Mouse (Mus musculus) liver, postnatal 0 days (tissue): ENCODE results near the gene 1700025C18Rik. TPM values are rescaled to one million over a fixed set of nuclear protein-coding genes. Genes with fewer than 3 reads are reported as not detected.

ENCODE experiments used
- ATAC-seq: fragments of 200-750 bp; cut with Nextera tagmentation; 2 replicates; pipeline ENCODE4 v1.8.0; 2017; ENCODE audit warnings: mild to moderate bottlenecking, moderate library complexity
- DNase-seq: peaks from one replicate; pipeline ENCODE4 v3.0.0-alpha.2; 2016
- H3K27ac ChIP-seq: fragments of 300-500 bp; sonication (generic); 2 replicates; pipeline ENCODE4 v1.5.1; 2014; ENCODE audit warnings: antibody characterized with exemption, moderate library complexity, mild to moderate bottlenecking, low read depth
- H3K27me3 ChIP-seq: fragments of 300-500 bp; sonication (generic); 2 replicates; pipeline ENCODE4 v1.6.1; 2014; ENCODE audit warnings: low read length, control low read depth, mixed read lengths; ENCODE audit not compliant: insufficient read depth
- H3K36me3 ChIP-seq: fragments of 300-500 bp; sonication (generic); replicated peaks from 2 replicates; pipeline ENCODE4 v1.6.1; 2014; ENCODE audit warnings: mild to moderate bottlenecking, control low read depth, low read length, moderate library complexity, mixed read lengths; ENCODE audit not compliant: insufficient read depth
- H3K4me1 ChIP-seq: fragments of 300-500 bp; sonication (generic); 2 replicates; pipeline ENCODE4 v1.6.1; 2014; ENCODE audit warnings: antibody characterized with exemption, mild to moderate bottlenecking, control low read depth; ENCODE audit not compliant: insufficient read depth
- H3K4me2 ChIP-seq: fragments of 300-500 bp; sonication (generic); 2 replicates; pipeline ENCODE4 v1.6.1; 2014; ENCODE audit warnings: low read depth, mild to moderate bottlenecking, low read length, moderate library complexity, mixed read lengths
- H3K4me3 ChIP-seq: fragments of 300-500 bp; sonication (generic); 2 replicates; pipeline ENCODE4 v1.5.1; 2014; ENCODE audit warnings: low read depth, low read length
- H3K9ac ChIP-seq: fragments of 300-500 bp; sonication (generic); replicated peaks from 2 replicates; pipeline ENCODE4 v1.6.1; 2014; ENCODE audit warnings: mild to moderate bottlenecking, moderate library complexity
- H3K9me3 ChIP-seq: fragments of 300-500 bp; sonication (generic); 2 replicates; pipeline ENCODE4 v1.6.1; 2016; ENCODE audit warnings: mild to moderate bottlenecking, control low read depth, low read length, mixed read lengths
- CTCF ChIP-seq: sonication (generic); IDR thresholded peaks from 2 replicates; pipeline ENCODE4 v1.5.1; 2016; ENCODE audit warnings: antibody characterized with exemption, low read depth
- EP300 ChIP-seq: IDR thresholded peaks from 2 replicates; pipeline ENCODE4 v1.6.1; 2016; ENCODE audit warnings: antibody characterized with exemption, low read depth, mild to moderate bottlenecking
- WGBS: fragments of 180-500 bp; shearing (Covaris S2); extraction: QIAGEN DNeasy Blood & Tissue Kit; methylation state at CpG from one replicate; pipeline ENCODE4 v1.1.7; 2014; ENCODE audit not compliant: insufficient replicate concordance; 5-methylcytosine and 5-hydroxymethylcytosine counted together
- polyA plus RNA-seq: library from polyadenylated mRNA; unstranded; fragments of >200 nt; fragmentation: Nextera tagmentation; extraction: Ambion mirVana; gene quantifications from 2 replicates; pipeline ENCODE4 v1.2.1, GENCODE M21; 2015

1700025C18Rik gene
- polyA plus RNA-seq, 1 experiment from 2014 or later, result not detected

- H3K4me3 ChIP-seq, result no peak overlapping the region
- 48% methylated on average over 4 of the region's 4 CpGs for WGBS
- DNase-seq (no peak), ATAC-seq (no peak)
- no peak overlapping the region for H3K9ac ChIP-seq
- TF ChIP-seq CTCF (no peak), EP300 (no peak)
- no peaks in the 10 kb centered on the region for H3K27me3 ChIP-seq
- no peaks in the 10 kb centered on the region for H3K36me3 ChIP-seq
- H3K9me3 ChIP-seq, result no peaks in the 10 kb centered on the region
- peaks cover 20% of the 10 kb centered on the region for H3K4me1 ChIP-seq
- H3K4me2 ChIP-seq, result no peak overlapping the region
- no peak overlapping the region for H3K27ac ChIP-seq
These were observed 53.1 kb downstream of the 1700025C18Rik start for GRCm38 (mm10) chr2:165037415-165037814.

GRCm38 (mm10) chr2:165035058-165035431 is 55.5 kb downstream of the 1700025C18Rik start:
- Histone ChIP-seq H3K36me3 (no peaks in the 10 kb centered on the region), H3K9me3 (no peaks in the 10 kb centered on the region), H3K4me1 (peaks cover 14% of the 10 kb centered on the region), H3K27me3 (no peaks in the 10 kb centered on the region), H3K4me2 (peak overlapping the region; percentile 80), H3K9ac (peak overlapping the region; percentile 87; the same call in 1 of the 2 replicates), H3K27ac (no peak overlapping the region), H3K4me3 (peak overlapping the region; percentile 71)
- WGBS, result 52% methylated on average over 5 of the region's 5 CpGs
- no peak for ATAC-seq
- no peak for DNase-seq
- TF ChIP-seq EP300, result no peak
- no peak for TF ChIP-seq CTCF

GRCm38 (mm10) chr2:165034131-165035057 is 56.2 kb downstream of the 1700025C18Rik start, which contains the start of gene Ncoa5:
Gene Ncoa5 (minus strand): TSS chr2:165034867.
- H3K4me2 ChIP-seq, result peak within 1 kb of the TSS; percentile 80
- peak within 1 kb of the TSS; percentile 87 for H3K9ac ChIP-seq
- H3K4me1 ChIP-seq, result peaks cover 14% of the 10 kb centered on the region
- peak; percentile 42 for TF ChIP-seq CTCF
- no peak for TF ChIP-seq EP300
- H3K36me3 ChIP-seq, result no peaks in the 10 kb centered on the region
- H3K4me3 ChIP-seq, result peak within 1 kb of the TSS; percentile 71
- H3K27ac ChIP-seq, result peak within 1 kb of the TSS; percentile 83
- H3K9me3 ChIP-seq, result no peaks in the 10 kb centered on the region
- DNase-seq (peak; percentile 97), ATAC-seq (peak; percentile 98)
- 3% methylated on average over 94 of the region's 111 CpGs for WGBS
- no peaks in the 10 kb centered on the region for H3K27me3 ChIP-seq

GRCm38 (mm10) chr2:165033306-165033705 is 57.2 kb downstream of the 1700025C18Rik start:
- ATAC-seq (no peak), DNase-seq (no peak)
- Histone ChIP-seq H3K27me3 (no peaks in the 10 kb centered on the region), H3K9ac (peak overlapping the region; percentile 87; the same call in 1 of the 2 replicates), H3K36me3 (no peaks in the 10 kb centered on the region), H3K4me3 (peak overlapping the region; percentile 71), H3K4me2 (peak overlapping the region; percentile 80), H3K4me1 (peaks cover 14% of the 10 kb centered on the region), H3K27ac (no peak overlapping the region), H3K9me3 (no peaks in the 10 kb centered on the region)
- 64% methylated on average over 6 of the region's 6 CpGs for WGBS
- no peak for TF ChIP-seq EP300

GRCm38 (mm10) chr2:165032533-165032932 is 58.0 kb downstream of the 1700025C18Rik start:
- no peak overlapping the region for H3K4me3 ChIP-seq
- H3K36me3 ChIP-seq, result no peaks in the 10 kb centered on the region
- no peak overlapping the region for H3K9ac ChIP-seq
- H3K9me3 ChIP-seq, result no peaks in the 10 kb centered on the region
- ATAC-seq (no peak), DNase-seq (no peak)
- TF ChIP-seq CTCF (peak; percentile 51), EP300 (no peak)
- no peaks in the 10 kb centered on the region for H3K27me3 ChIP-seq
- no peak overlapping the region for H3K27ac ChIP-seq
- H3K4me1 ChIP-seq, result peaks cover 14% of the 10 kb centered on the region
- 66% methylated on average over 3 of the region's 3 CpGs for WGBS
- no peak overlapping the region for H3K4me2 ChIP-seq

Other genes starting within 250 kb of the 1700025C18Rik start
- gene Pltp, start 233.0 kb downstream of the 1700025C18Rik start, polyA plus RNA-seq, result 33.4 and 35.3 TPM in 2 replicates
- 38.4 and 38.6 TPM in 2 replicates for gene Pcif1, start 211.4 kb downstream of the 1700025C18Rik start, polyA plus RNA-seq
- gene Zfp335, start 179.0 kb downstream of the 1700025C18Rik start, polyA plus RNA-seq, result 2.1 and 2.5 TPM in 2 replicates
- 15.8 and 17.2 TPM in 2 replicates for gene Mmp9, start 150.0 kb downstream of the 1700025C18Rik start, polyA plus RNA-seq
- gene Slc12a5, start 129.9 kb downstream of the 1700025C18Rik start, polyA plus RNA-seq, result 0.39 and 0.60 TPM in 2 replicates
- gene Ncoa5, start 55.9 kb downstream of the 1700025C18Rik start, polyA plus RNA-seq, result 7.5 and 8.1 TPM in 2 replicates
- 3.6 and 4.5 TPM in 2 replicates for gene Cd40, start 35.1 kb downstream of the 1700025C18Rik start, polyA plus RNA-seq
- gene Cdh22, start 144.1 kb upstream of the 1700025C18Rik start, polyA plus RNA-seq, result not detected in 2 replicates
- gene Slc35c2, start 197.1 kb upstream of the 1700025C18Rik start, polyA plus RNA-seq, result 29.3 and 30.5 TPM in 2 replicates
- 11.0 and 12.3 TPM in 2 replicates for gene Elmo2, start 235.7 kb upstream of the 1700025C18Rik start, polyA plus RNA-seq